Mouse (Mus musculus) kidney, postnatal 25 days (tissue): ENCODE measurements at regions not wholly inside any gene's neighbourhood (a gene's known extent, or its start where the extent isn't known, plus 50 kb on each side); places are given as distances from the start of the nearest gene placed in this dataset.
"Not testable (repeated sequence)": the region's sequence is repeated elsewhere in the genome, so short reads cannot be mapped to it uniquely, and the experiment has no call there.

Experiments used
- DNase-seq, 2 experiments: peaks; one replicate each; pipeline ENCODE4 v3.0.0; 2021; ENCODE audit warnings: mixed read lengths in 2 of 2

- no peak for DNase-seq
Observed at GRCm38 (mm10) chr5:45382804-45383203, 67.2 kb downstream of the Qdpr start.

GRCm38 (mm10) chr5:45378486-45378885, 71.5 kb downstream of the Qdpr start:
- DNase-seq: no peak

- DNase-seq: no peak
Observed at GRCm38 (mm10) chr5:45373069-45373468, 77.0 kb downstream of the Qdpr start.

GRCm38 (mm10) chr5:45368451-45368850, 81.6 kb downstream of the Qdpr start:
- no peak for DNase-seq

GRCm38 (mm10) chr5:45360189-45360588, 89.8 kb downstream of the Qdpr start:
- no peak for DNase-seq

- no peak for DNase-seq
Observed at GRCm38 (mm10) chr5:45340411-45340810, 109.6 kb downstream of the Qdpr start.

- DNase-seq: no peak
Observed at GRCm38 (mm10) chr5:45336801-45337200, 113.2 kb downstream of the Qdpr start.

- DNase-seq: not testable (repeated sequence)
Observed at GRCm38 (mm10) chr5:45324468-45324867, 125.6 kb downstream of the Qdpr start.

- peak; percentile 60 to 75 for DNase-seq
Observed at GRCm38 (mm10) chr5:45323500-45323899, 126.5 kb downstream of the Qdpr start.

GRCm38 (mm10) chr5:45318026-45318425, 132.0 kb downstream of the Qdpr start:
- no peak for DNase-seq

- DNase-seq: peak in 1 of 2 experiments; percentile 35
Observed at GRCm38 (mm10) chr5:45301120-45301519, 148.9 kb downstream of the Qdpr start.

- DNase-seq: no peak
Observed at GRCm38 (mm10) chr5:45298872-45299271, 151.2 kb downstream of the Qdpr start.

- no peak for DNase-seq
Observed at GRCm38 (mm10) chr5:45295134-45295533, 154.9 kb downstream of the Qdpr start.

GRCm38 (mm10) chr5:45292833-45293546, 157.0 kb downstream of the Qdpr start:
- DNase-seq: peak; percentile 32 to 38

GRCm38 (mm10) chr5:45292383-45292782, 157.7 kb downstream of the Qdpr start:
- peak; percentile 68 to 85 for DNase-seq

- DNase-seq: no peak
Observed at GRCm38 (mm10) chr5:45291752-45292151, 158.3 kb downstream of the Qdpr start.

- no peak for DNase-seq
Observed at GRCm38 (mm10) chr5:45291276-45291675, 158.8 kb downstream of the Qdpr start.

- no peak for DNase-seq
Observed at GRCm38 (mm10) chr5:45286454-45286853, 163.6 kb downstream of the Qdpr start.

- no peak for DNase-seq
Observed at GRCm38 (mm10) chr5:45284680-45285079, 165.4 kb downstream of the Qdpr start.

GRCm38 (mm10) chr5:45283908-45284415, 166.1 kb downstream of the Qdpr start:
- DNase-seq: no peak

GRCm38 (mm10) chr5:45282207-45282930, 167.7 kb downstream of the Qdpr start:
- no peak for DNase-seq

GRCm38 (mm10) chr5:45278571-45278970, 171.5 kb downstream of the Qdpr start:
- peak; percentile 81 to 94 for DNase-seq

GRCm38 (mm10) chr5:45278005-45278432, 172.0 kb downstream of the Qdpr start:
- DNase-seq: no peak

GRCm38 (mm10) chr5:45270679-45271078, 179.4 kb downstream of the Qdpr start:
- no peak for DNase-seq
